Mouse (Mus musculus) forebrain, embryonic 16.5 days (tissue): ENCODE results near the gene Tns1. TPM values are rescaled to one million over a fixed set of nuclear protein-coding genes. Genes with fewer than 3 reads are reported as not detected.

Source experiments
- ATAC-seq: fragments of 200-750 bp; cut with Nextera tagmentation; 2 replicates; pipeline ENCODE4 v1.8.0; 2017; ENCODE audit warnings: mild to moderate bottlenecking, moderate library complexity
- H3K27ac ChIP-seq: fragments of 300-500 bp; sonication (generic); 2 replicates; pipeline ENCODE4 v1.5.1; 2014; ENCODE audit warnings: low read length, control low read depth
- H3K27me3 ChIP-seq: fragments of 300-500 bp; sonication (generic); replicated peaks from 2 replicates; pipeline ENCODE4 v1.6.1; 2014; ENCODE audit warnings: low read length; ENCODE audit not compliant: control insufficient read depth, insufficient read depth
- H3K36me3 ChIP-seq: fragments of 300-500 bp; sonication (generic); 2 replicates; pipeline ENCODE4 v1.6.1; 2014; ENCODE audit not compliant: control insufficient read depth, insufficient read depth
- H3K4me1 ChIP-seq: fragments of 300-500 bp; sonication (generic); replicated peaks from 2 replicates; pipeline ENCODE4 v1.6.1; 2014; ENCODE audit warnings: low read length; ENCODE audit not compliant: control insufficient read depth, insufficient read depth
- H3K4me2 ChIP-seq: fragments of 300-500 bp; sonication (generic); 2 replicates; pipeline ENCODE4 v1.6.1; 2014; ENCODE audit warnings: mild to moderate bottlenecking, low read length, control low read depth
- H3K4me3 ChIP-seq: fragments of 300-500 bp; sonication (generic); replicated peaks from 2 replicates; pipeline ENCODE4 v1.5.1; 2014; ENCODE audit warnings: mild to moderate bottlenecking, low read length, control low read depth
- H3K9ac ChIP-seq: fragments of 300-500 bp; sonication (generic); replicated peaks from 2 replicates; pipeline ENCODE4 v1.6.1; 2014; ENCODE audit warnings: low read depth, low read length, control low read depth
- H3K9me3 ChIP-seq: fragments of 300-500 bp; sonication (generic); 2 replicates; pipeline ENCODE4 v1.6.1; 2016; ENCODE audit warnings: low read length; ENCODE audit not compliant: control insufficient read depth
- WGBS: fragments of 180-500 bp; shearing (Covaris S2); extraction: QIAGEN DNeasy Blood & Tissue Kit; methylation state at CpG from one replicate; pipeline ENCODE4 v1.1.7; 2014; 5-methylcytosine and 5-hydroxymethylcytosine counted together
- polyA plus RNA-seq: library from polyadenylated mRNA; unstranded; fragments of >200 nt; fragmentation: Nextera tagmentation; extraction: Ambion mirVana; gene quantifications from 2 replicates; pipeline ENCODE4 v1.2.1, GENCODE M21; 2015

The Tns1 gene
- polyA plus RNA-seq, 1 experiment from 2014 or later: 10.7 TPM

- no peak overlapping the region for H3K4me3 ChIP-seq
- H3K9me3 ChIP-seq: no peaks in the 10 kb centered on the region
- no peak overlapping the region for H3K4me2 ChIP-seq
- H3K4me1 ChIP-seq: peaks cover 5% of the 10 kb centered on the region; the same call in 1 of the 2 replicates
- H3K27me3 ChIP-seq: no peaks in the 10 kb centered on the region
- no peaks in the 10 kb centered on the region for H3K36me3 ChIP-seq
- no peak for ATAC-seq
- 90% methylated on average over 3 of the region's 3 CpGs for WGBS
- no peak overlapping the region for H3K27ac ChIP-seq
- H3K9ac ChIP-seq: no peak overlapping the region
Observed at GRCm38 (mm10) chr1:73996650-73997049, 127.6 kb downstream of the Tns1 start.

DNA sequence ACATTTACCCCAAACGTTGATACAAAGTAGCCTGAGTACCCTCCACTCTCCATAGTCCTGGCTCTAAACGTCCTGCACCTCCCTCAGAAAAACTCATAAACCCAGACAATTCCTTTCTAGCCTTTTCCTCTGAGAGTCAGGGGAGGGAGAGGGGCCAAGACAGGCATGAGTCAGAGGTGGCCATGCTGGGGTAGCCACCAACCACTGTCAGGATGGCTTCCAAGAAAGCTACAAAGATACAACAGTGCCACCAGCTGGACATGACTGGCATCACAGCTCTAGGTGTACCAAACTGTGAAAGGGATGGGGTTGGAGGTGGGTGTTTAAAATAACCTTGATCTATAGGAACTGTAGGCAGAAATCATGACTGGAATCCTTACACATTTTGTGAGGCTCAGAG, 128.0 kb downstream of the Tns1 start:
- Histone ChIP-seq H3K4me3 (no peak overlapping the region), H3K36me3 (no peaks in the 10 kb centered on the region), H3K9ac (no peak overlapping the region), H3K4me2 (no peak overlapping the region), H3K4me1 (peaks cover 5% of the 10 kb centered on the region; the same call in 1 of the 2 replicates), H3K9me3 (no peaks in the 10 kb centered on the region), H3K27me3 (no peaks in the 10 kb centered on the region), H3K27ac (no peak overlapping the region)
- no peak for ATAC-seq
- WGBS: 53% methylated on average over 2 of the region's 2 CpGs

GRCm38 (mm10) chr1:73995063-73995810, 129.0 kb downstream of the Tns1 start:
- no peak overlapping the region for H3K4me2 ChIP-seq

GRCm38 (mm10) chr1:73993901-73994426, 130.3 kb downstream of the Tns1 start:
- no peak overlapping the region for H3K4me2 ChIP-seq
- H3K27ac ChIP-seq: no peak overlapping the region
- H3K9me3 ChIP-seq: no peaks in the 10 kb centered on the region
- no peak for ATAC-seq
- H3K4me1 ChIP-seq: peaks cover 3% of the 10 kb centered on the region; the same call in 1 of the 2 replicates
- H3K9ac ChIP-seq: no peak overlapping the region
- no peaks in the 10 kb centered on the region for H3K36me3 ChIP-seq
- WGBS: 76% methylated on average over 7 of the region's 7 CpGs
- no peak overlapping the region for H3K4me3 ChIP-seq
- H3K27me3 ChIP-seq: no peaks in the 10 kb centered on the region

More at GRCm38 (mm10) chr1:73995063-73995810, 129.0 kb downstream of the Tns1 start:
- no peaks in the 10 kb centered on the region for H3K9me3 ChIP-seq
- H3K27me3 ChIP-seq: no peaks in the 10 kb centered on the region
- no peaks in the 10 kb centered on the region for H3K36me3 ChIP-seq
- peaks cover 5% of the 10 kb centered on the region; the same call in 1 of the 2 replicates for H3K4me1 ChIP-seq
- no peak for ATAC-seq
- no peak overlapping the region for H3K27ac ChIP-seq
- no peak overlapping the region for H3K9ac ChIP-seq
- WGBS: 88% methylated on average over 13 of the region's 13 CpGs
- no peak overlapping the region for H3K4me3 ChIP-seq

- H3K4me1 ChIP-seq: no peaks in the 10 kb centered on the region
- no peak for ATAC-seq
- 79% methylated on average over 7 of the region's 7 CpGs for WGBS
Observed at GRCm38 (mm10) chr1:73993279-73993678, 131.0 kb downstream of the Tns1 start.

GRCm38 (mm10) chr1:73992201-73992938, 131.9 kb downstream of the Tns1 start:
- Histone ChIP-seq H3K4me3 (no peak overlapping the region), H3K36me3 (no peaks in the 10 kb centered on the region), H3K9ac (no peak overlapping the region), H3K9me3 (no peaks in the 10 kb centered on the region), H3K27me3 (no peaks in the 10 kb centered on the region), H3K4me1 (no peaks in the 10 kb centered on the region), H3K4me2 (no peak overlapping the region), H3K27ac (no peak overlapping the region)
- 69% methylated on average over 5 of the region's 5 CpGs for WGBS
- ATAC-seq: no peak

More at GRCm38 (mm10) chr1:73993279-73993678, 131.0 kb downstream of the Tns1 start:
- Histone ChIP-seq H3K9ac (no peak overlapping the region), H3K9me3 (no peaks in the 10 kb centered on the region), H3K27me3 (no peaks in the 10 kb centered on the region), H3K27ac (no peak overlapping the region), H3K36me3 (no peaks in the 10 kb centered on the region), H3K4me2 (no peak overlapping the region), H3K4me3 (no peak overlapping the region)

- Histone ChIP-seq H3K36me3 (no peaks in the 10 kb centered on the region), H3K4me2 (no peak overlapping the region), H3K27me3 (no peaks in the 10 kb centered on the region), H3K9me3 (no peaks in the 10 kb centered on the region), H3K4me1 (no peaks in the 10 kb centered on the region), H3K27ac (no peak overlapping the region), H3K9ac (no peak overlapping the region), H3K4me3 (no peak overlapping the region)
- no peak for ATAC-seq
- 89% methylated on average over 7 of the region's 7 CpGs for WGBS
Observed at GRCm38 (mm10) chr1:73991226-73991625, 133.0 kb downstream of the Tns1 start.

- Histone ChIP-seq H3K27ac (no peak overlapping the region), H3K36me3 (no peaks in the 10 kb centered on the region), H3K9me3 (no peaks in the 10 kb centered on the region), H3K4me1 (no peaks in the 10 kb centered on the region), H3K9ac (no peak overlapping the region), H3K4me2 (no peak overlapping the region), H3K4me3 (no peak overlapping the region), H3K27me3 (no peaks in the 10 kb centered on the region)
- 91% methylated on average over 3 of the region's 3 CpGs for WGBS
- ATAC-seq: no peak
Observed at GRCm38 (mm10) chr1:73990024-73990423, 134.2 kb downstream of the Tns1 start.

DNA sequence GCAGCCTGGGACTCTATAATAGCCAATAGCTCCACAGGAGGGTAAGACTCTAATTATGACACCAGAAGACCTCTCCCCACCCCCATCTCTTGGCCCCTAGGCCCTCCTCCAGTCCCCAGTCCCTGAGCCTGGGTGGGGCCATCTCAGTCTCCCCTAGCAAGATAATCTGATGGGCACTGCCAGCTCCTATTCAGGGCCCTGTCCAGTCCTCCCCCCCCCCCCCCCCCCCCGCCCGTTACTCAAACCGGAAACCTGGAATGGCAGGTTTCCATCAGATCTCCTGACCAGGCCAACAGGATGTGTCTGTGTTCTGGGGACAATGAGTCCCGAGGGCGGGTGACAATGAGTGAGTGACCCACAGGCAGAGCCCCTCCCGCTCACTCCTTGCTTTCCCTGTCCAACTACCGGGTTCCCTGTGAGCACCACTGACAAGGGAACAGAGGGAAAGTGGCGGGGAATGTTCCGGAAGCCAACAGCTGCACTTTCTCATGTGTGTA, 136.5 kb downstream of the Tns1 start:
- Histone ChIP-seq H3K4me1 (no peaks in the 10 kb centered on the region), H3K9ac (no peak overlapping the region), H3K4me3 (no peak overlapping the region), H3K9me3 (no peaks in the 10 kb centered on the region), H3K36me3 (no peaks in the 10 kb centered on the region), H3K27me3 (no peaks in the 10 kb centered on the region), H3K27ac (no peak overlapping the region), H3K4me2 (no peak overlapping the region)
- ATAC-seq: no peak
- 59% methylated on average over 7 of the region's 9 CpGs for WGBS
